Mouse (Mus musculus): ENCODE data around the gene Olfr452. TPM values are rescaled to one million over a fixed set of nuclear protein-coding genes. Genes with fewer than 3 reads are reported as not detected.

The Olfr452 gene
- polyA plus RNA-seq (2012; rRNA removed; ENCODE audit: low replicate concordance): not detected in 2 replicates

GRCm38 (mm10) chr6:42784793-42785192 lies at the start of gene Olfr452:
Olfr452 (plus strand) TSS chr6:42785093.

GRCm38 (mm10) chr6:42739071-42739470 lies 45.8 kb upstream of the Olfr452 start, which contains the start of gene Olfr453:
Olfr453 (plus strand) TSS chr6:42739371.

GRCm38 (mm10) chr6:42756104-42756503 lies 28.8 kb upstream of the Olfr452 start, which contains the start of gene Olfr38:
Olfr38 (plus strand) TSS chr6:42756404.

GRCm38 (mm10) chr6:42811639-42812038 lies 26.7 kb downstream of the Olfr452 start, which contains the start of gene Olfr450:
Olfr450 (plus strand) TSS chr6:42811939.

GRCm38 (mm10) chr6:42834084-42834483 lies 49.2 kb downstream of the Olfr452 start, which contains the start of gene Olfr449:
Olfr449 (plus strand) TSS chr6:42834384.

Other genes with a start within 250 kb of the Olfr452 start
- gene Olfr455, start 237.5 kb upstream of the Olfr452 start, polyA plus RNA-seq (2012; rRNA removed; ENCODE audit: low replicate concordance): not detected in 2 replicates
- not detected in 2 replicates for gene Tcaf3, start 187.4 kb upstream of the Olfr452 start, polyA plus RNA-seq (2012; rRNA removed; ENCODE audit: low replicate concordance)
- 2.0 and 3.3 TPM in 2 replicates for gene Tcaf2, start 139.8 kb upstream of the Olfr452 start, polyA plus RNA-seq (2012; rRNA removed; ENCODE audit: low replicate concordance)
- 1.9 and 3.2 TPM in 2 replicates for gene Tcaf1, start 75.0 kb upstream of the Olfr452 start, polyA plus RNA-seq (2012; rRNA removed; ENCODE audit: low replicate concordance)
- not detected in 2 replicates for gene Olfr453, start 45.7 kb upstream of the Olfr452 start, polyA plus RNA-seq (2012; rRNA removed; ENCODE audit: low replicate concordance)
- gene Olfr38, start 28.7 kb upstream of the Olfr452 start, polyA plus RNA-seq (2012; rRNA removed; ENCODE audit: low replicate concordance): not detected in 2 replicates
- gene Olfr450, start 26.8 kb downstream of the Olfr452 start, polyA plus RNA-seq (2012; rRNA removed; ENCODE audit: low replicate concordance): not detected in 2 replicates
- gene Olfr449, start 49.3 kb downstream of the Olfr452 start, polyA plus RNA-seq (2012; rRNA removed; ENCODE audit: low replicate concordance): not detected in 2 replicates
- not detected in 2 replicates for gene Olfr448, start 105.3 kb downstream of the Olfr452 start, polyA plus RNA-seq (2012; rRNA removed; ENCODE audit: low replicate concordance)
- not detected in 2 replicates for gene Olfr447, start 123.8 kb downstream of the Olfr452 start, polyA plus RNA-seq (2012; rRNA removed; ENCODE audit: low replicate concordance)
- gene Olfr446, start 136.3 kb downstream of the Olfr452 start, polyA plus RNA-seq (2012; rRNA removed; ENCODE audit: low replicate concordance): not detected in 2 replicates
- gene Olfr444, start 164.0 kb downstream of the Olfr452 start, polyA plus RNA-seq (2012; rRNA removed; ENCODE audit: low replicate concordance): not detected in 2 replicates

All from duodenum, adult 2 months (tissue).